Mouse (Mus musculus) effector memory CD4-positive, alpha-beta T cell, adult 7 months (primary cell): ENCODE measurements around the gene Cptp. TPM values are rescaled to one million over a fixed set of nuclear protein-coding genes. Genes with fewer than 3 reads are reported as not detected.

Source experiments
- polyA plus RNA-seq: library from polyadenylated mRNA; unstranded; fragments of 100-300 nt; shearing (Covaris generic); gene quantifications from one replicate; pipeline ENCODE4 v1.2.1, GENCODE M21; 2017

The Cptp gene
- 6.9 TPM for polyA plus RNA-seq

DNA sequence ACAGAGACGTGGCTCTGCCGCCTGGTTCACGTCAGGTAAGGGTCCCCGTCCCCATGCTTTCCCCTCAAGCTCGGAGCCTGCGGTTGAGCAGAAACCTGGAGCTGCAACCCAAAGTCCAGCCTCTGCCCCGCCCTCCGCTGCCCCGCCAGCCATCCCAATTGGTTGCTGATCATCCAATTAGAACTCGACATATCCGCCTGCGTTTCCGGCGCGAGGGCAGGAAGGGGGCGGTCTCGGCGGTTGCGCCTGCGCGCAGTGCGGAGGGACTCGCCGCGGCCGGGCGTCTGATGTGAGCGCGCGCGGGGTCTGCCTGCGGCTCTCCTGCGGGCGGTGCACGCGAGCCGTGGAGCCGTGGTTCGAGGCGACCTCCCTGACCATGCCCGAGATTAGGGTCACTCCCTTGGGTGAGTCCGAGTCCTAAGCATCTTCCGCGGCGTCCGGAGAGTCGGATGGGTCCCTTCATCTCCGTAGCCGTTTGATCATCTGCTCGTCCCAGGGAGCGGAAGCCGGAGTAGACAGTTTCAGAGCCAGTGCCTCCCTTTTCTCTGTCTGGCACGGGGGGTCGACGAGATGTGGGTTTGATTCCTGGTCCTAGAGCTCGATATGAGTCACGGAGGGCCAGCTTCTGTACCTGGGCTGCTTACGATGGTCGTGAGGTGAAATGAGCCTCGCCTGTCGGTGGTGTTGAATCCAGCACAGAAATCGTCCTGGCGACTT, at the start of gene Cptp, which contains the start of gene Ints11:
Cptp (minus strand) TSS at position 124 of the 717 bp plus-strand sequence.
Ints11 (plus strand) TSS at position 230 of the 717 bp plus-strand sequence.

DNA sequence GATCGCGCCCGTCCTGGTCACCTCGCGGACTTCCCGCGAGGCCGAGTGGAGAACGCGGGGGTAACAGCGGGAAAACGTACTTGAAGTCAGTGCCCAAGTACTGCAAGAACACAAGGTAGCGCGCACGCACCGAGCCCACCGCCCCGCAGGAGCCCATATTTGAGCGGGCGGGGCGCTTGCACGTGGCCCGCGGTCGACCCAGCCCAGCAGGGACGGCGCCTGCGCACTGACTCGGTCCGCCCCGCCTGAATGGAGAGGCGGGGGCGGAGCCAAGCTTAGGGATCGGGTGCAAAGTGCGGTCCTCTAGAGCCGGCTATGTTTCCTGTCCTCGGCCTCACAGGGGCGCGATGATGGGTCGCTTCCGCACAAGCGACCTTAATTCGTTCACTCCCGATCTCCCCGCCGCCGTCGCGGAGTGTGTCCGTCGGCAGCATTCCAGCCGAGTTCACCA, 22.3 kb upstream of the Cptp start, which contains the start of the genes Pusl1 and Acap3:
Pusl1 (minus strand) TSS at position 231 of the 451 bp plus-strand sequence.
Acap3 (plus strand) TSS at position 272 of the 451 bp plus-strand sequence.

DNA sequence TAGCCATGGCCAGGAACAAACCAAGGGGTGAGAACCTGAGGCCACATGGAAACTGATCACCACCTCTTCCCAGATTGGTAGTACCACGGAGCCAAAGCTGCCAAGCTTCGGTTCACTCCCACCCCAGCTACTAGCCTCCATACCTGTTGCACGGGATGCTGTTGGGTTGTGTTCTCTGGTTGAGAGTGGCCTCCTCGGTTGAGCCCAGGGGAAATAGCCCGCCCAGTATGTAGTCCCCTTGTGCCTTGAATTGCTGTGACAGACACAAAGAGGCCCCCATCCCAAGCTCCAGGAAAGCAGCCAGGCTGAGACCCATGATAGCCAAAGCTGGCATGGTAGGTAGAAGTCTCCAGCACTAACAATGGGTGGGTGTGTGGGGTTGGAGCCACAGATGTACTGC, 6.2 kb downstream of the Cptp start, which contains the start of gene Tas1r3:
Tas1r3 (minus strand) TSS at position 362 of the 400 bp plus-strand sequence.

DNA sequence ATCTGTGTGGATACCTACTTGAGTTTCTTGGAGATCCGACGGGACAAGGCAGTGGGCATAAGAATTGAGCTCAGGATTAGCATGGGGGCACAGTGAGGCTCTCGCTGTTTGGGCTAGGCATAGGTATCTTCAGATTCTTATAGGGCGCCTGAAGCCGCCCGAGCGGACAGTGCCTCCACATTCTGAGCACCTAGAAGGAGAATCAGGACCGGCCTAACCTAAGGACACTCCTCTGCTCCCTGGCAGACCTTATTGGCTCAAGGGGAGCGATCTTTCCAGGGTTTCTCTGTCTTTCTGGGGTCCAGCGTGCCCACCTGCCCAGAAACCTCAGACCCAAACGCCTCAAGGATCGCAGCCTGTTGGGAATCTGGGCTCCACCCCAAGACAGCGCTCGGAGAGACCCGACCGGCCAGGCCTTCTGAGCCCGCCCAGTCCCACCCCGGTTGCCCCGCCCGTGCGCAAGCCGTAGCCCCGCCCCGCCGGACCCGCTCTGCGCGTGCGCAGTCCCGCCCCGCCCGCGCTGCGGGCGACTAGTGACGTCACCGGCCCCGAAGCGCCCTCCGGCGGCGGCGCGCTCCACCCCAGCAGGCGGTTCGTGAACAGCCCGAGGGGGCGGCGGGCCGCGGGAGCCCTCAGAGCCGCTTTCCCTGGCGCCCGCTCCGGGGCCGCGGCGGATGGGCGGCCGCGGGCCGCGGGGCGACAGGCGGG, 22.2 kb downstream of the Cptp start, which contains the start of gene Dvl1:
Dvl1 (plus strand) TSS at position 532 of the 708 bp plus-strand sequence.

DNA sequence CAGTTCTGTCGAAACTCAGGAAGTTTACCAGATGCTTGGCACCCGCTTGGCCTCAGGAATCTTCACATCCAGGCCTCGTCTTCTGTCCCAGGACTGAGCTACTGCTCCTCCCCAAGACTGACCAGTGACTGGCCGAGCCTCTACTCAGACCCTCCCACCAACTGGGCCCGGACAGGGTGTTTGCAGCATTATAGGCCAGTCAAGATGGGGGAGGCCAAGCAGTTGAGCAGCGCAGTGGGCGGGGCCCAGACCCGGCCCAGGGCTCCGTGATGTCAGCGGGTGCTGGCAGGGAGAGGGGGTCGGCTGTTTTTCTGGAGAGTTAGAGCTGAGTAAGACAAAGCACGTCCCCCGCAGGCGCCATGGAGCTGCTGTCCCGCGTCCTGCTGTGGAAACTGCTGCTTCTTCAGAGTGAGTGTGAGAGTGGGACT, 29.7 kb downstream of the Cptp start, which contains the start of gene Mxra8:
Mxra8 (plus strand) TSS at position 198 of the 428 bp plus-strand sequence.

DNA sequence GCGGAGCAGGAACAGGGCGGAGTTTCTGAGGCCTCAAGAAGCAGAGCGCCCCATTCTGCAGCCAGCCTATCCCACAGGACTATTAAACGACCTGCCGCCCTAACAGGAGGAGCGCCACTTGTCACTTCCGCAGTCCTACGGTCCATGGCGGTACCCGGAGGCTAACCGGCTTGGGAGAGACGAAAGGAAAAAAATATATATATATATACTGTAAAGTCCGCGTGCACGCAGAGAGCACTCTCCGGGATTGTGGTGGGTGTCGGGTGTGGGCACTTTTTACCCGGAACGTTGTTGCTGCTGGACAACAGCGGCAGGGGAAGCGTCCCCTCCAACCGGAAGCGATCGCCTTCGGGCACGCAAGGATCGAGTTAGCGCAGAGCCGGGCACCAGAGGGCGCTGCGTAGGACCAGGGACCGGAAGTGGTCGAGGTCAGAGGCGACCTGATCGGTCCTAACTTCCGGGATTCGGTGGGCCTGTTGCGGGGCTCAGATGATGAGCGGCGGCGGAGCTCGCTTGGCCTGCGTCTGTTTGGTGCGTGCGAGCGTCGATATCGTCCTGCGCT, 38.0 kb downstream of the Cptp start, which contains the start of gene Aurkaip1:
Aurkaip1 (plus strand) TSS at position 68 of the 562 bp plus-strand sequence.

Other genes starting within 250 kb of the Cptp start
- 314 TPM for gene Cdk11b, start 244.6 kb downstream of the Cptp start, polyA plus RNA-seq
- not detected for gene Gm10563, start 224.0 kb downstream of the Cptp start, polyA plus RNA-seq
- 0.74 TPM for gene Mmp23, start 216.1 kb downstream of the Cptp start, polyA plus RNA-seq
- gene Mib2, start 200.2 kb downstream of the Cptp start, polyA plus RNA-seq, result 45.8 TPM
- gene Fndc10, start 175.1 kb downstream of the Cptp start, polyA plus RNA-seq, result 10.8 TPM
- 92.9 TPM for gene Ssu72, start 164.6 kb downstream of the Cptp start, polyA plus RNA-seq
- 0.35 TPM for gene Tmem240, start 134.6 kb downstream of the Cptp start, polyA plus RNA-seq
- 65.7 TPM for gene Atad3a, start 108.3 kb downstream of the Cptp start, polyA plus RNA-seq
- not detected for gene Vwa1, start 94.7 kb downstream of the Cptp start, polyA plus RNA-seq
- gene Tmem88b, start 83.6 kb downstream of the Cptp start, polyA plus RNA-seq, result not detected
- gene Ankrd65, start 79.0 kb downstream of the Cptp start, polyA plus RNA-seq, result not detected
- gene Mrpl20, start 66.6 kb downstream of the Cptp start, polyA plus RNA-seq, result 72.5 TPM
- gene Ccnl2, start 57.0 kb downstream of the Cptp start, polyA plus RNA-seq, result 320 TPM
- gene Aurkaip1, start 38.2 kb downstream of the Cptp start, polyA plus RNA-seq, result 125 TPM
- 4.6 TPM for gene Mxra8, start 29.8 kb downstream of the Cptp start, polyA plus RNA-seq
- gene Dvl1, start 22.0 kb downstream of the Cptp start, polyA plus RNA-seq, result 85.5 TPM
- 0.56 TPM for gene Tas1r3, start 6.1 kb downstream of the Cptp start, polyA plus RNA-seq
- gene Ints11, start 106 bp upstream of the Cptp start, polyA plus RNA-seq, result 63.2 TPM
- gene Pusl1, start 22.3 kb upstream of the Cptp start, polyA plus RNA-seq, result 26.4 TPM
- 38.1 TPM for gene Acap3, start 22.4 kb upstream of the Cptp start, polyA plus RNA-seq
- 179 TPM for gene Ube2j2, start 74.4 kb upstream of the Cptp start, polyA plus RNA-seq
- 3.1 TPM for gene C1qtnf12, start 92.9 kb upstream of the Cptp start, polyA plus RNA-seq
- 6.7 TPM for gene B3galt6, start 123.2 kb upstream of the Cptp start, polyA plus RNA-seq
- gene Sdf4, start 123.4 kb upstream of the Cptp start, polyA plus RNA-seq, result 494 TPM
- 649 TPM for gene Tnfrsf4, start 144.4 kb upstream of the Cptp start, polyA plus RNA-seq
- 569 TPM for gene Tnfrsf18, start 156.7 kb upstream of the Cptp start, polyA plus RNA-seq
- not detected for gene Ttll10, start 190.0 kb upstream of the Cptp start, polyA plus RNA-seq
- gene 9430015G10Rik, start 240.5 kb upstream of the Cptp start, polyA plus RNA-seq, result 24.1 TPM